Mouse (Mus musculus) subcutaneous adipose tissue, adult 2 months (tissue): ENCODE measurements around the gene Rnaseh2b. TPM values are rescaled to one million over a fixed set of nuclear protein-coding genes. Genes with fewer than 3 reads are reported as not detected.

Experiments used
- polyA plus RNA-seq: library from polyadenylated mRNA; depleted of rRNA; stranded (reverse); fragments of >200 nt; gene quantifications from 2 replicates; pipeline ENCODE4 v1.2.3, GENCODE M21; 2012; ENCODE audit warnings: low replicate concordance; rRNA removed

Rnaseh2b gene
- polyA plus RNA-seq, result 2.9 and 6.5 TPM in 2 replicates

DNA sequence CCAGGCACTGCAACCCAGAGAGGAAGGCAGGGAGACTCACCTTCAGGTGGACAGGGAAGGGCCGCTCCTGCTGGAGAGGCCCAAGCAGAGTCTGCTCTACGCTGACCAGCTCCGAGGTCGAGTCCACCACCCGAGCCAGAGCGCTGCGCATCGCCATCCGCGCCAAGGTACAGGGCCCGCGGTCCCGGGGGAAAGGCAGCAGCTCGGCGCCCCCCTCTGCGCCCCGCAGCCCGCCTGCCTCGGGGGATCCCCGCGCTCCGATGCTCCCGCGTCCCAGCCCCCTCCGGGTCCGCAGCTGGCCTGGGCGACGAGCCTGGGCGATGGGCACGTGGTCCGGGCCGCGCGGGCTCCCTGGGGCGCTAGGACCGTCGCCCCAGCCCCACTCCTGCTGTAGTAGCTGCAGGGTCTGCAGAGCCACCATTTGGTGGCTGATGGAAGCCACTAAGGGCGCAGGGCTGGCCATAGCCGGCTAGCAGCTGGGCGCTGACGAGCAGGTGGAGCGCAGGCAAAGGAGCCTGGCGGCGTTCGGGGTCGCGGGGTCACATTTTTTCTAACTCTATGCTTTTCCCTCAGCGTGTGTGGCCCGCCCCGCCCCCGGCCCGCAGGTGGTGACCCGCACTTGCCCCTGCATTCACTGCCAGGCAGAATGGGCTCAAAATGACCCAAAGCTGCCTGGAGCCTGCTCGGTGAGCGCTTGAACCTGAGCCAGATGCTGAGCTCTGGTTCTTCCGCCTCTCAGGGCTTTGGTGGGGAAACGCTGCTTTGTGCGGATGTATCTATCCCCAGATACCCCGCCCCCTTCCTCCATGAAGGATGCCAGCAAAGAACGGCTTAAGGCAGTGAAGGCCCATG, at the start of gene Rnaseh2b, which contains the start of gene Dleu7:
Gene Rnaseh2b, plus strand, starts transcription at position 102 of the 852 bp plus-strand sequence.
Gene Dleu7, minus strand, starts transcription at position 560 of the 852 bp plus-strand sequence.

Other genes with a start within 250 kb of the Rnaseh2b start
- gene Dleu7, start 458 bp downstream of the Rnaseh2b start, polyA plus RNA-seq, result 4.4 TPM in 1 of 2 replicates, not detected in the other
- gene Gucy1b2, start 163.7 kb downstream of the Rnaseh2b start, polyA plus RNA-seq, result not detected in 2 replicates